Mouse (Mus musculus): ENCODE data around the gene Vps4a. TPM values are rescaled to one million over a fixed set of nuclear protein-coding genes. Genes with fewer than 3 reads are reported as not detected.

The Vps4a gene
- polyA plus RNA-seq, 1 experiment from 2014 or later = 113 TPM

DNA sequence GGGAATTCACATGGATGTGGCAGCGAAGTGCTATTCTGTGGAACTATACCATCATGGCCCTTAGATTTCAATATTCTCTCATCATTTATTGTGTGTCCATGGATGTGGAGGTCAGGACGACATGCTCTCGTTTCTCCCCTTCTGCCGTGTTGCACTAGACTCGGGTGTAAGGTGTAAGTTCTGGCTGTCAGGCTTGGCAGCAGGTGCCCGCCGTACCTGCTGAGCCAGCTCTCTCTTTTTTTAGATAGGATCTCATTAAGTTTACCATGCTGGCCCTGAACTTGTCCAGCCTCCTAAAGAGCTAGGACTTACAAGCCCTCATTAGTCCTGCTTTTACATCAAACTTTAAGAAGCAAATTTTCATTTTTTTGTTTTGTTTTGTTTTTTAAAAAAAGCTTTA lies 59.5 kb downstream of the Vps4a start:
- H3K9ac ChIP-seq = no peak overlapping the region
- no peak for ATAC-seq
- H3K27me3 ChIP-seq = no peaks in the 10 kb centered on the region
- no peak overlapping the region for H3K27ac ChIP-seq
- H3K4me3 ChIP-seq = no peak overlapping the region
- peaks cover 24% of the 10 kb centered on the region for H3K4me1 ChIP-seq
- H3K4me2 ChIP-seq = no peak overlapping the region
- WGBS = 98% methylated on average over 7 of the region's 7 CpGs
- H3K36me3 ChIP-seq (ENCODE audit: poor library complexity, severe bottlenecking) = peaks cover 77% of the 10 kb centered on the region
- no peaks in the 10 kb centered on the region for H3K9me3 ChIP-seq (replicated peaks)

Other genes starting within 250 kb of the Vps4a start
- 0.65 and 0.89 TPM in 2 replicates for gene Has3, start 161.0 kb upstream of the Vps4a start, polyA plus RNA-seq (2015; fragmentation: Nextera tagmentation; extraction: Ambion mirVana)
- 49.4 and 53.6 TPM in 2 replicates for gene Utp4, start 137.6 kb upstream of the Vps4a start, polyA plus RNA-seq (2015; fragmentation: Nextera tagmentation; extraction: Ambion mirVana)
- gene Sntb2, start 95.5 kb upstream of the Vps4a start, polyA plus RNA-seq (2015; fragmentation: Nextera tagmentation; extraction: Ambion mirVana) = 3.6 and 4.1 TPM in 2 replicates
- gene Pdf, start 17.4 kb downstream of the Vps4a start, polyA plus RNA-seq (2015; fragmentation: Nextera tagmentation; extraction: Ambion mirVana) = 32.0 and 36.7 TPM in 2 replicates
- gene Cog8, start 25.5 kb downstream of the Vps4a start, polyA plus RNA-seq (2015; fragmentation: Nextera tagmentation; extraction: Ambion mirVana) = 34.5 and 35.5 TPM in 2 replicates
- gene Nip7, start 25.7 kb downstream of the Vps4a start, polyA plus RNA-seq (2015; fragmentation: Nextera tagmentation; extraction: Ambion mirVana) = 91.3 and 99.6 TPM in 2 replicates
- not detected in 2 replicates for gene Tmed6, start 34.4 kb downstream of the Vps4a start, polyA plus RNA-seq (2015; fragmentation: Nextera tagmentation; extraction: Ambion mirVana)
- 25.0 and 25.5 TPM in 2 replicates for gene Terf2, start 65.3 kb downstream of the Vps4a start, polyA plus RNA-seq (2015; fragmentation: Nextera tagmentation; extraction: Ambion mirVana)
- 102 and 115 TPM in 2 replicates for gene Cyb5b, start 119.4 kb downstream of the Vps4a start, polyA plus RNA-seq (2015; fragmentation: Nextera tagmentation; extraction: Ambion mirVana)